Mouse (Mus musculus): ENCODE measurements around the gene Olfr204.

DNA sequence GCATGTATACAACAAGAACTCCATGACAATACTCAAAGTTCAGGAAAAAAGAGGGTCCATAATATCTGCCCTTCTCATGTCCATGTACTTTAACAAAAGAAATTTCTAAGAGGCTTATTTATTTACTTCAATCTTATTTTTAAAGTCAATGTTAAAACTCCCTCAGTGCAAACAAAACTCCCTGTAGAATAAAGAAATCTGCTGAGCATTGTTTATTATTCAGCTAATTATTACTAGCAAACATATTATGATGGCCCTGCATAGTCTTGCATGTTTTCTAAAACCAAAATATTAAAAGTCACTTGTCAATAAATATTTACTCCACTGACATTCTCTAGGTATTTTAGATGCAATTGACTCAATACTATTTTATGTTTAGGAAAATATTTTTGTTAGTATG lies 13.0 kb upstream of the Olfr204 start, which contains the start of gene Olfr205:
- TF ChIP-seq CTCF (IDR thresholded peaks at IDR 0.05; ENCODE audit: low read depth): no peak
- no peak for TF ChIP-seq EP300 (IDR thresholded peaks at IDR 0.05; ENCODE audit: low read depth)

All from liver, embryonic 14.5 days (tissue).